ENCODE assay signal across 8 mouse cellular contexts in genomic region chr3:40949170-40949902, GRCm38 (mm10). TPM values are rescaled to one million over a fixed set of nuclear protein-coding genes. Genes with fewer than 3 reads are reported as not detected.
DNase-seq lines count a peak whose midpoint lies in the region; ATAC-seq lines count a peak whose summit lies in the region.

Gene Larp1b (plus strand): TSS chr3:40949828.

- ATAC-seq in inflammation-experienced regulatory T-cells, adult 6 months: peak; percentile 85
- peak; percentile 92 for ATAC-seq in megakaryocyte-erythroid progenitor cell, adult 5-6 weeks (replicated peaks; ENCODE audit: low FRiP score, low TSS enrichment, poor library complexity, severe bottlenecking)

- peak; percentile 100 for DNase-seq in adrenal gland, adult (ENCODE audit: inconsistent age in 2 of 2, low spot score in 1 of 2)
- peak; percentile 98 for DNase-seq in embryo, embryonic 10.5 days (ENCODE audit: low spot score)
- DNase-seq in gastrocnemius, postnatal 14 days: peak; percentile 100
- peak; percentile 96 to 99 for DNase-seq in left cerebral cortex, postnatal 10 days (ENCODE audit: extremely low spot score in 1 of 2, low spot score in 2 of 2)
- DNase-seq in right cerebral cortex, postnatal 25 days: peak; percentile 99
- DNase-seq in urinary bladder, postnatal 4 days (ENCODE audit: low spot score in 2 of 2): peak; percentile 98 to 100

- intact Hi-C loops in gastrocnemius, postnatal 14 days (cut with DNase I; ENCODE audit: low total_unique reads): no loop called here
- intact Hi-C loops in left cerebral cortex, postnatal 10 days (cut with DNase I): no loop called here

RNA-seq across cellular contexts. Expression of gene Larp1b, which starts in this region (rescaled TPM):
- total RNA-seq in gastrocnemius, postnatal 14 days (2021): 10 to 100 TPM; 65.8 to 66.1 TPM
- polyA plus RNA-seq in inflammation-experienced regulatory T-cells, adult 6 months (2017; shearing (Covaris generic)): 10 to 100 TPM; 20.7 to 22.9 (median 21.6) TPM
- 10 to 100 TPM; 23.9 to 24.5 TPM for total RNA-seq in left cerebral cortex, postnatal 10 days (2021)
- 45.1 and 46.2 TPM in 2 replicates for total RNA-seq in megakaryocyte-erythroid progenitor cell, adult 5-6 weeks (2014; fragmentation: Nextera tagmentation)
- 87.9 and 89.4 TPM in 2 replicates for total RNA-seq in megakaryocyte-erythroid progenitor cell, adult 5-6 weeks (2017)

Comparison
In these comparisons a context has a peak if more than half of its experiments do, and no peak if none do; other contexts are left out.
1. Peak in every context shown above with its lines: DNase-seq and ATAC-seq.